Mouse (Mus musculus) hindbrain, embryonic 10.5 days (tissue): ENCODE measurements at regions not wholly inside any gene's neighbourhood (a gene's known extent, or its start where the extent isn't known, plus 50 kb on each side); places are given as distances from the start of the nearest gene placed in this dataset.
A peak's percentile ranks its signal among the peaks of the same experiment; 100 is the strongest.

Source experiments
- DNase-seq: peaks from one replicate; pipeline ENCODE4 v3.0.0-alpha.2; 2017; ENCODE audit warnings: low spot score
- H3K27ac ChIP-seq: fragments of 300-500 bp; sonication (generic); 2 replicates; pipeline ENCODE4 v1.5.1; 2016; ENCODE audit warnings: mild to moderate bottlenecking, moderate library complexity
- H3K27me3 ChIP-seq: fragments of 300-500 bp; sonication (generic); 2 replicates; pipeline ENCODE4 v1.6.1; 2016; ENCODE audit warnings: mild to moderate bottlenecking; ENCODE audit not compliant: poor library complexity, insufficient read depth, severe bottlenecking
- H3K36me3 ChIP-seq: fragments of 300-500 bp; sonication (generic); 2 replicates; pipeline ENCODE4 v1.6.1; 2016; ENCODE audit warnings: mild to moderate bottlenecking, moderate library complexity
- H3K4me1 ChIP-seq: fragments of 300-500 bp; sonication (generic); replicated peaks from 2 replicates; pipeline ENCODE4 v1.6.1; 2016; ENCODE audit warnings: mild to moderate bottlenecking
- H3K4me3 ChIP-seq: fragments of 300-500 bp; sonication (generic); 2 replicates; pipeline ENCODE4 v1.5.1; 2016; ENCODE audit warnings: mild to moderate bottlenecking, moderate library complexity
- H3K9me3 ChIP-seq: fragments of 300-500 bp; sonication (generic); 2 replicates; pipeline ENCODE4 v1.6.1; 2016; ENCODE audit warnings: mild to moderate bottlenecking, moderate library complexity
- WGBS: fragments of 180-500 bp; shearing (Covaris S2); methylation state at CpG from one replicate; pipeline ENCODE4 v1.1.7; 2016; 5-methylcytosine and 5-hydroxymethylcytosine counted together

GRCm38 (mm10) chr6:64797600-64797999 lies 68.7 kb downstream of the Atoh1 start:
- 40% methylated on average over 3 of the region's 3 CpGs for WGBS
- H3K9me3 ChIP-seq, result no peaks in the 10 kb centered on the region
- H3K36me3 ChIP-seq, result no peaks in the 10 kb centered on the region
- no peak for DNase-seq
- no peak overlapping the region for H3K4me3 ChIP-seq
- peaks cover 7% of the 10 kb centered on the region; the same call in 1 of the 2 replicates for H3K27me3 ChIP-seq
- H3K27ac ChIP-seq, result no peak overlapping the region
- H3K4me1 ChIP-seq, result peaks cover 15% of the 10 kb centered on the region

GRCm38 (mm10) chr6:64798804-64799203 lies 69.9 kb downstream of the Atoh1 start:
- no peak for DNase-seq
- peaks cover 7% of the 10 kb centered on the region; the same call in 1 of the 2 replicates for H3K27me3 ChIP-seq
- H3K4me1 ChIP-seq, result peaks cover 15% of the 10 kb centered on the region
- peak overlapping the region; percentile 70; the same call in 1 of the 2 replicates for H3K27ac ChIP-seq
- no peaks in the 10 kb centered on the region for H3K9me3 ChIP-seq
- no peaks in the 10 kb centered on the region for H3K36me3 ChIP-seq
- 63% methylated on average over 5 of the region's 5 CpGs for WGBS
- peak overlapping the region; percentile 55 for H3K4me3 ChIP-seq

GRCm38 (mm10) chr6:64799306-64800001 lies 70.5 kb downstream of the Atoh1 start:
- H3K27me3 ChIP-seq, result peaks cover 7% of the 10 kb centered on the region; the same call in 1 of the 2 replicates
- DNase-seq, result peak; percentile 48
- WGBS, result 8% methylated on average over 22 of the region's 22 CpGs
- peaks cover 15% of the 10 kb centered on the region for H3K4me1 ChIP-seq
- peak overlapping the region; percentile 55 for H3K4me3 ChIP-seq
- no peaks in the 10 kb centered on the region for H3K9me3 ChIP-seq
- H3K36me3 ChIP-seq, result no peaks in the 10 kb centered on the region
- H3K27ac ChIP-seq, result peak overlapping the region; percentile 70

- no peaks in the 10 kb centered on the region for H3K9me3 ChIP-seq
- no peak overlapping the region for H3K27ac ChIP-seq
- 33% methylated on average over 3 of the region's 3 CpGs for WGBS
- H3K27me3 ChIP-seq, result peaks cover 7% of the 10 kb centered on the region; the same call in 1 of the 2 replicates
- peaks cover 14% of the 10 kb centered on the region for H3K4me1 ChIP-seq
- no peak overlapping the region for H3K4me3 ChIP-seq
- no peak for DNase-seq
- H3K36me3 ChIP-seq, result no peaks in the 10 kb centered on the region
Measured at GRCm38 (mm10) chr6:64800965-64801364, 72.0 kb downstream of the Atoh1 start.

- H3K36me3 ChIP-seq, result no peaks in the 10 kb centered on the region
- H3K4me1 ChIP-seq, result no peaks in the 10 kb centered on the region
- no peak for DNase-seq
- H3K27ac ChIP-seq, result no peak overlapping the region
- H3K4me3 ChIP-seq, result no peak overlapping the region
- H3K9me3 ChIP-seq, result no peaks in the 10 kb centered on the region
- no peaks in the 10 kb centered on the region for H3K27me3 ChIP-seq
- WGBS, result 96% methylated on average over 1 of the region's 1 CpGs
Measured at GRCm38 (mm10) chr6:64815115-64815514, 86.2 kb downstream of the Atoh1 start.

- Histone ChIP-seq H3K27me3 (no peaks in the 10 kb centered on the region), H3K9me3 (0 out of 2 replicates have a peak, but pooled peaks cover 4% of the 10 kb centered on the region), H3K4me3 (no peak overlapping the region), H3K36me3 (no peaks in the 10 kb centered on the region), H3K27ac (no peak overlapping the region), H3K4me1 (peaks cover 8% of the 10 kb centered on the region)
- no peak for DNase-seq
- WGBS, result 52% methylated on average over 4 of the region's 4 CpGs
Measured at GRCm38 (mm10) chr6:64849097-64849648, 120.2 kb downstream of the Atoh1 start.

GRCm38 (mm10) chr6:64862901-64863300 lies 134.0 kb downstream of the Atoh1 start:
- H3K4me1 ChIP-seq, result no peaks in the 10 kb centered on the region
- no peak overlapping the region for H3K4me3 ChIP-seq
- 76% methylated on average over 4 of the region's 4 CpGs for WGBS
- H3K9me3 ChIP-seq, result no peaks in the 10 kb centered on the region
- no peaks in the 10 kb centered on the region for H3K36me3 ChIP-seq
- no peak for DNase-seq
- H3K27me3 ChIP-seq, result no peaks in the 10 kb centered on the region
- H3K27ac ChIP-seq, result no peak overlapping the region

- Histone ChIP-seq H3K9me3 (no peaks in the 10 kb centered on the region), H3K27me3 (no peaks in the 10 kb centered on the region), H3K4me3 (no peak overlapping the region), H3K4me1 (no peaks in the 10 kb centered on the region), H3K27ac (no peak overlapping the region), H3K36me3 (no peaks in the 10 kb centered on the region)
- DNase-seq, result no peak
- WGBS, result 90% methylated on average over 5 of the region's 5 CpGs
Measured at GRCm38 (mm10) chr6:64896420-64896819, 146.0 kb upstream of the Smarcad1 start.
